Mouse (Mus musculus) neural tube, embryonic 12.5 days (tissue): Measurements from ENCODE around the gene Spen. TPM values are rescaled to one million over a fixed set of nuclear protein-coding genes. Genes with fewer than 3 reads are reported as not detected.
"Not testable (repeated sequence)": the region's sequence is repeated elsewhere in the genome, so short reads cannot be mapped to it uniquely, and the experiment has no call there.

Source experiments
- ATAC-seq: fragments of 200-750 bp; cut with Nextera tagmentation; 2 replicates; pipeline ENCODE4 v1.8.0; 2017; ENCODE audit warnings: low read depth, mild to moderate bottlenecking, moderate TSS enrichment, moderate library complexity; ENCODE audit not compliant: low FRiP score
- H3K27ac ChIP-seq: fragments of 300-500 bp; sonication (generic); 2 replicates; pipeline ENCODE4 v1.5.1; 2016
- H3K27me3 ChIP-seq: fragments of 300-500 bp; sonication (generic); replicated peaks from 2 replicates; pipeline ENCODE4 v1.6.1; 2016; ENCODE audit warnings: mild to moderate bottlenecking
- H3K36me3 ChIP-seq: fragments of 300-500 bp; sonication (generic); 2 replicates; pipeline ENCODE4 v1.6.1; 2016; ENCODE audit warnings: mild to moderate bottlenecking
- H3K4me1 ChIP-seq: fragments of 300-500 bp; sonication (generic); 2 replicates; pipeline ENCODE4 v1.6.1; 2016
- H3K4me2 ChIP-seq: fragments of 300-500 bp; sonication (generic); replicated peaks from 2 replicates; pipeline ENCODE4 v1.6.1; 2016; ENCODE audit warnings: mild to moderate bottlenecking
- H3K4me3 ChIP-seq: fragments of 300-500 bp; sonication (generic); 2 replicates; pipeline ENCODE4 v1.5.1; 2016
- H3K9ac ChIP-seq: fragments of 300-500 bp; sonication (generic); 2 replicates; pipeline ENCODE4 v1.6.1; 2016; ENCODE audit warnings: mild to moderate bottlenecking
- H3K9me3 ChIP-seq: fragments of 300-500 bp; sonication (generic); 2 replicates; pipeline ENCODE4 v1.6.1; 2016; ENCODE audit warnings: mild to moderate bottlenecking
- WGBS: fragments of 180-500 bp; shearing (Covaris S2); methylation state at CpG from one replicate; pipeline ENCODE4 v1.1.7; 2016; 5-methylcytosine and 5-hydroxymethylcytosine counted together
- polyA plus RNA-seq: library from polyadenylated mRNA; unstranded; fragments of >200 nt; fragmentation: Nextera tagmentation; extraction: Ambion mirVana; gene quantifications from 2 replicates; pipeline ENCODE4 v1.2.1, GENCODE M21; 2016

Gene Spen
- polyA plus RNA-seq, 1 experiment from 2014 or later = 21.3 TPM

- peaks cover 11% of the 10 kb centered on the region for H3K4me1 ChIP-seq
- ATAC-seq = 0 out of 2 replicates have a peak, but pooled peaks have one; percentile 54
- H3K27me3 ChIP-seq, H3K27ac ChIP-seq, H3K9ac ChIP-seq, H3K9me3 ChIP-seq, H3K4me2 ChIP-seq, H3K36me3 ChIP-seq, H3K4me3 ChIP-seq: not testable (repeated sequence)
- 84% methylated on average over 6 of the region's 6 CpGs for WGBS
Measured at GRCm38 (mm10) chr4:141556163-141556562, 17.8 kb upstream of the Spen start.

DNA sequence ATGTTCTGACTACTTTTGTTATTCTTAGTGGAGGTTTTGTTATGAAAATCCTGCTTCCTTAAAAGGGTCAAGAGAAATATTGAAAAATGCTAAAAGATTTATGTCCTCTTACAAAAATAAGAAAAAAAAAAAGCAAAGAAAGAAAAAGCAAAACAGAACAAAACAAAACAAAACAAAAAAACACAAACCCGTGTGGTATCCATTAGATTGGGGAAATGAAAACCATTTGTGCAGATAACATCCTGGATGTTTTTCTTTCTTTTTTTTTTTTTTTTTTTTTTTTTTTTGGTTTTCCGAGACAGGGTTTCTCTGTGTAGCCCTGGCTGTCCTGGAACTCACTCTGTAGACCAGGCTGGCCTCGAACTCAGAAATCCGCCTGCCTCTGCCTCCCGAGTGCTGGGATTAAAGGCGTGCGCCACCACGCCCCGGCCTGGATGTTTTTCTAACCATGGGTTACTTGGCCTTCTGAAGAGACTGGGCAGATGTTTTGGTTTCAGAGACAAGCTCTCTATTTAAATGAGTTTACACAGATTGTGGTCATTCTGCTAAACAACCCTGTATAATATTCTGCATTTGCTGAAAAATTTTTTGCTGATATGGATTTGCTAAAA is 16.0 kb upstream of the Spen start:
- H3K27me3 ChIP-seq, H3K36me3 ChIP-seq, H3K4me2 ChIP-seq, H3K4me3 ChIP-seq, H3K9ac ChIP-seq, H3K27ac ChIP-seq, ATAC-seq, H3K9me3 ChIP-seq: not testable (repeated sequence)
- 93% methylated on average over 8 of the region's 9 CpGs for WGBS
- peaks cover 10% of the 10 kb centered on the region for H3K4me1 ChIP-seq

DNA sequence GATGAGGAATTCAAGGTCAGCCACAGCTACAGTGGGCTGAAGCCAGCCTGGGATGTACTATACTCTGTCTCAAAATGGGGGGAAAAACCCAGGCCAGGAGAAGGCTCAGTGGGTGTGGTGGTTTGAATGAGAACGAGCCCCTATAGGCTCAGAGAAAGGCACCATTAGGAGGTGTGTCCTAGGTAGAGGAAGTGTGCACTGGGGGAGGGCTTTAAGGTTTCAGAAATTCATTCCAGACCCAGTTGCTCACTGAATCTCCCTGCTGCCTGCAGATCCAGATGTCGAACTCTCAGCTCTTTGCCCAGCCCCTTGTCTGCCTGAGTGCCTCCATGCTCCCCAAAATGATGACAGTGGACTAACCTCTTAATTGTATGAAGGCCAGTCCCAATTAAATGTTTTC is 14.1 kb upstream of the Spen start:
- Histone ChIP-seq H3K4me2 (no peak overlapping the region), H3K4me3 (no peak overlapping the region), H3K36me3 (no peaks in the 10 kb centered on the region), H3K27me3 (no peaks in the 10 kb centered on the region), H3K4me1 (peaks cover 4% of the 10 kb centered on the region), H3K9me3 (no peaks in the 10 kb centered on the region), H3K9ac (no peak overlapping the region), H3K27ac (no peak overlapping the region)
- WGBS = 48% methylated on average over 2 of the region's 2 CpGs
- ATAC-seq = no peak

GRCm38 (mm10) chr4:141547299-141547698 is 8.9 kb upstream of the Spen start:
- no peak for ATAC-seq
- WGBS = 27% methylated on average over 9 of the region's 9 CpGs
- no peaks in the 10 kb centered on the region for H3K9me3 ChIP-seq

DNA sequence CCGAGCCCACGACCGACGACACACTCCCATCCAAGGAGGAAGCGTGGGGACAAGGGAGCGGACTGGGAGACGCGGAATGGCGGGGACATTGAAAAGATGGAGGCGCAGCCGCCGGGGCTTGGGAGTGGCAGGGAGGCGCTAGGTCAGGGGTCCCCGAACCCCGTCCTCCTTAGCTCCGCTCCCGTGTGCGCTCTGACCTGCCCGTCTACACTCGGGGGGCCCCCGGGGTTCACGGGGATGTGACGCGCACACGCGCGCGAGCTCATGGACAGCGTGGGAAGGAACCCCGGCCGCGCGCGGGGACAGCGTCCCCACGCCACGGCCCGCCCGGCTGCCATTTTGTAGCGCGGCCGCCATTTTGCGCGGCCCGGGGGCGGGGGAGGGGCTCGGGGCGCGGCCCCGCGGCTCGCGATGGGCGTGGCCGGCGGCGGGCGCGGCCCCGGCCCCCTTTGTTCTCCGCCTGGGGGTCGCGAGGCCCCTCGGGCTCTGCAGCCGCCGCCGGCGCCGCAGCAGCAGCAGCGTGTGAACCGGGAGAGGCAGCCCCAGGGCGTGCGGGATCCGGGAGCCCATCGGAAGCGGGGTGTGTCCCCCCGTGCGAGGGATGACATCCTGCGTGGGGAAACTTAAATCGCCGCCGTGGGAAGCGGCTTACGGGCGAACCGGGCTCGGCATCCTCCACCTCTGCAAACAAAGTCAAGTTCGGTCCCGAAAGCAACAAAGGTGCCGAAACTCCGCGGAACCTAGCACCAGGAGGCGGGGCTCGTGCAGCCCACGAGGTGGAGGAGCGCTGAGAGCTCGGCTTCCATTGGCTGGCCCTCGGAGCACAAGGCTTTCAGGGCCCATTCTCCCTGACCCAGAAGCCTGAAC is 8.2 kb upstream of the Spen start:
- H3K9ac ChIP-seq = peak overlapping the region; percentile 88
- H3K4me2 ChIP-seq = peak overlapping the region; percentile 91
- peak overlapping the region; percentile 73 for H3K4me3 ChIP-seq
- H3K27ac ChIP-seq = peak overlapping the region; percentile 99
- peaks cover 11% of the 10 kb centered on the region for H3K4me1 ChIP-seq
- peak; percentile 86 for ATAC-seq
- no peaks in the 10 kb centered on the region for H3K27me3 ChIP-seq
- H3K36me3 ChIP-seq = no peaks in the 10 kb centered on the region
- no peaks in the 10 kb centered on the region for H3K9me3 ChIP-seq
- under 1% methylated on average over 86 of the region's 98 CpGs for WGBS

More at GRCm38 (mm10) chr4:141547299-141547698, 8.9 kb upstream of the Spen start:
- H3K36me3 ChIP-seq = no peaks in the 10 kb centered on the region
- H3K27ac ChIP-seq = peak overlapping the region; percentile 9; the same call in 1 of the 2 replicates
- peak overlapping the region; percentile 73 for H3K4me3 ChIP-seq
- peaks cover 9% of the 10 kb centered on the region for H3K4me1 ChIP-seq
- H3K9ac ChIP-seq = peak overlapping the region; percentile 88
- no peaks in the 10 kb centered on the region for H3K27me3 ChIP-seq
- peak overlapping the region; percentile 91 for H3K4me2 ChIP-seq

GRCm38 (mm10) chr4:141545743-141546333 is 7.4 kb upstream of the Spen start:
- no peaks in the 10 kb centered on the region for H3K9me3 ChIP-seq
- peak overlapping the region; percentile 99 for H3K27ac ChIP-seq
- peak; percentile 59 for ATAC-seq
- WGBS = under 1% methylated on average over 52 of the region's 56 CpGs
- H3K27me3 ChIP-seq = no peaks in the 10 kb centered on the region
- peak overlapping the region; percentile 73 for H3K4me3 ChIP-seq
- peaks cover 16% of the 10 kb centered on the region for H3K4me1 ChIP-seq
- no peaks in the 10 kb centered on the region for H3K36me3 ChIP-seq
- peak overlapping the region; percentile 91 for H3K4me2 ChIP-seq
- H3K9ac ChIP-seq = peak overlapping the region; percentile 88

DNA sequence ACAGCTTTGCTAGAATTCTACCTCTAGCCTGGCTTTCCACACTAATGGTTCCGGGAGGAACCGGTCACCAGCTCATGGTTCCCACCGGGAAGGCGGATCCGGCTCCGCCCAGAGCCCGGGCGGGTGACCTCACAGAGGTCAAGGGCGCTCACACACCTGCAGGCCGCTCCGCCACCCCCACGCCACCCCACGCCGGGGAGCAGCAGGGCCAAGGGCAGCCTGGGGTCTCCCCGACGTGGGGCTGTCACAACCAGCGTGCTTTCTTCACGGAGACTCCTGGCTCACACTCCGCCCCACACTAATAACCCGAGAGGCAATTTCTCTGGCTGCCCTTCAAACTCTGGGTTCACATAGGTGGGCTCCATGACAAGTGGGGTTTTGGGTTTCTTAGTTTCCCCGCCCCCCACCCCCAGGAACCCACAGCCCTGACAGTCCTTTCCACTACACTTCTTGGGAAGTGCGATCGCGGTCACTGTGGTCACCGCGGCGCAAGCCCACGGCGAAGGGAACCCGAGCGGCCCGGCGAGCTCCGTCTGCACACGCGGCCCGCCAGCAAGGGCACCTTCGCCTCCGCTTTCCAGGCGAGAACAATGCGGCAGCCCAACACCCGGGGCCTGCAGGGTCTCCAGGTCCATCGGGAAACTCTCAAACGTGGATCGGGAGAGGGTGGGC is 6.8 kb upstream of the Spen start:
- Histone ChIP-seq H3K27ac (peak overlapping the region; percentile 95), H3K9ac (peak overlapping the region; percentile 88), H3K27me3 (no peaks in the 10 kb centered on the region), H3K4me1 (peaks cover 16% of the 10 kb centered on the region), H3K9me3 (no peaks in the 10 kb centered on the region), H3K4me2 (peak overlapping the region; percentile 91), H3K4me3 (peak overlapping the region; percentile 73), H3K36me3 (no peaks in the 10 kb centered on the region)
- under 1% methylated on average over 45 of the region's 45 CpGs for WGBS
- ATAC-seq = peak; percentile 29

- Histone ChIP-seq H3K4me1 (peaks cover 16% of the 10 kb centered on the region), H3K27ac (no peak overlapping the region), H3K4me2 (peak overlapping the region; percentile 91), H3K9ac (no peak overlapping the region), H3K4me3 (no peak overlapping the region), H3K9me3 (no peaks in the 10 kb centered on the region), H3K27me3 (no peaks in the 10 kb centered on the region), H3K36me3 (no peaks in the 10 kb centered on the region)
- WGBS = 43% methylated on average over 2 of the region's 2 CpGs
- no peak for ATAC-seq
Measured at GRCm38 (mm10) chr4:141544536-141544935, 6.1 kb upstream of the Spen start.

- H3K9ac ChIP-seq = no peak overlapping the region
- WGBS = 77% methylated on average over 3 of the region's 3 CpGs
- peaks cover 18% of the 10 kb centered on the region for H3K4me1 ChIP-seq
- H3K9me3 ChIP-seq = no peaks in the 10 kb centered on the region
- no peak overlapping the region for H3K4me3 ChIP-seq
- ATAC-seq = no peak
- H3K27ac ChIP-seq = no peak overlapping the region
- no peaks in the 10 kb centered on the region for H3K27me3 ChIP-seq
- no peaks in the 10 kb centered on the region for H3K36me3 ChIP-seq
- H3K4me2 ChIP-seq = no peak overlapping the region
Measured at GRCm38 (mm10) chr4:141543593-141543992, 5.2 kb upstream of the Spen start.

DNA sequence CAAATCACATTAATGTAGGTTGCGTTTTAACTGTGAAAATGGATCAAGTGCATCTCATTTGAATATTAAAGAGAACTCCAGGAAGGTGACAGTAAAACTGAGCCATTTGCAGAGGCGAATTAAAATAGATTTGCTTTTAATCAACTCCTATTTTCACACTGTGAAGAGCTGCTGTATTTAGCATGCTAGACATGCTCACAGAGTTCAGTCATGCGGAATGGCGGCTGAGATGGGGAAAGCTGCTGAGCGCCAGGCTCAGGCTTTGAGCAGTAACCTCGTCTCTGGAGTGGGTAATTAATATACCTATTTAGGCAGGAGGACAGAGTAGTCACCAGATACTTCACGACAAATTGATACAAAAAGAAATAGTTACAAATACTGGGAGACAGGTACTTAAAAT is 3.5 kb upstream of the Spen start:
- H3K27ac ChIP-seq = no peak overlapping the region
- WGBS = 19% methylated on average over 7 of the region's 7 CpGs
- no peak overlapping the region for H3K4me2 ChIP-seq
- H3K4me3 ChIP-seq = no peak overlapping the region
- peaks cover 16% of the 10 kb centered on the region for H3K4me1 ChIP-seq
- no peak for ATAC-seq
- no peak overlapping the region for H3K9ac ChIP-seq
- no peaks in the 10 kb centered on the region for H3K36me3 ChIP-seq
- H3K27me3 ChIP-seq = no peaks in the 10 kb centered on the region
- no peaks in the 10 kb centered on the region for H3K9me3 ChIP-seq

DNA sequence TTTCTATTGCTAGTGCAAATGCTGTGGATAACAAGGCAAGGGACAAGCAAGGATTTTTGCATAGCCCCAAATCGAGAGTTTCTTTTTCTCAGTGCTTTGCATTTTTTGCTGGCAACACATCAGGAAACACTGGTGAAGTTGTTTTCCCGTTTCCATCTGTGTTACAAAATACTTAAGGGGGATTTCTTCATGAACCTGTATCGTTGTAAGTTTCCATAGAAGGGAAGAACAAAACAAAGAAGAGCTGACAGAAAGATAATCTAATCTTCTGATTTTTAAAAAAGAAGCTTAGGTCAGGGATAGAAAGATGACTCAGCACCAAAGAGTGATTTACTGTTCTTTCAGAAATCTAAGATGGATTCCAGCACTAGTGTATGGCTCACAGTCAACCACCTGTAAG is 2.4 kb upstream of the Spen start:
- WGBS = 75% methylated on average over 3 of the region's 3 CpGs
- no peaks in the 10 kb centered on the region for H3K9me3 ChIP-seq
- peaks cover 16% of the 10 kb centered on the region for H3K4me1 ChIP-seq
- no peaks in the 10 kb centered on the region for H3K27me3 ChIP-seq
- ATAC-seq = no peak
- no peak overlapping the region for H3K27ac ChIP-seq
- H3K4me2 ChIP-seq = no peak overlapping the region
- H3K9ac ChIP-seq = no peak overlapping the region
- H3K4me3 ChIP-seq = no peak overlapping the region
- H3K36me3 ChIP-seq = no peaks in the 10 kb centered on the region
